Mouse (Mus musculus): Measurements from ENCODE around the gene Ccdc125.
"Not testable (repeated sequence)": the region's sequence is repeated elsewhere in the genome, so short reads cannot be mapped to it uniquely, and the experiment has no call there.

The Ccdc125 gene

GRCm38 (mm10) chr13:100721656-100722055, 52.1 kb downstream of the Ccdc125 start:
- in situ Hi-C loops (cut with MboI), result no loop called here

- in situ Hi-C loops (cut with MboI), result no loop called here
These were observed 54.7 kb downstream of the Ccdc125 start for GRCm38 (mm10) chr13:100724051-100724754.

GRCm38 (mm10) chr13:100725194-100725593, 55.7 kb downstream of the Ccdc125 start:
- in situ Hi-C loops (cut with MboI), result no loop called here

- in situ Hi-C loops (cut with MboI), result no loop called here
These were observed 58.6 kb downstream of the Ccdc125 start for GRCm38 (mm10) chr13:100728086-100728485.

GRCm38 (mm10) chr13:100728530-100728929, 59.0 kb downstream of the Ccdc125 start:
- in situ Hi-C loops (cut with MboI), result not testable (repeated sequence)

- in situ Hi-C loops (cut with MboI), result no loop called here
These were observed 60.8 kb downstream of the Ccdc125 start for GRCm38 (mm10) chr13:100730153-100730860.

GRCm38 (mm10) chr13:100730861-100731176, 61.3 kb downstream of the Ccdc125 start, which contains the start of gene Cdk7:
Gene Cdk7 (minus strand): TSS chr13:100730939.
- in situ Hi-C loops (cut with MboI), result no loop called here

GRCm38 (mm10) chr13:100731462-100732046, 62.0 kb downstream of the Ccdc125 start:
- in situ Hi-C loops (cut with MboI), result not testable (repeated sequence)

- in situ Hi-C loops (cut with MboI), result no loop called here
These were observed 63.2 kb downstream of the Ccdc125 start for GRCm38 (mm10) chr13:100732756-100733155.

GRCm38 (mm10) chr13:100742831-100743230, 73.3 kb downstream of the Ccdc125 start:
- in situ Hi-C loops (cut with MboI), result no loop called here

- in situ Hi-C loops (cut with MboI), result no loop called here
These were observed 74.0 kb downstream of the Ccdc125 start for GRCm38 (mm10) chr13:100743346-100744035.

GRCm38 (mm10) chr13:100744036-100744744, 74.7 kb downstream of the Ccdc125 start, which contains the start of gene Mrps36:
Gene Mrps36 (minus strand): TSS chr13:100744659.
- in situ Hi-C loops (cut with MboI), result no loop called here

- in situ Hi-C loops (cut with MboI), result no loop called here
These were observed 76.6 kb downstream of the Ccdc125 start for GRCm38 (mm10) chr13:100746090-100746489.

Measured in mature B cell (primary cell).